Mouse (Mus musculus): ENCODE results near the gene Olfr1333. TPM values are rescaled to one million over a fixed set of nuclear protein-coding genes. Genes with fewer than 3 reads are reported as not detected.

The Olfr1333 gene
- polyA plus RNA-seq, 1 experiment from 2014 or later: not detected

Other genes starting within 250 kb of the Olfr1333 start
- 2.1 and 2.5 TPM in 2 replicates for gene Cfap57, start 215.5 kb downstream of the Olfr1333 start, polyA plus RNA-seq (2015; fragmentation: Nextera tagmentation; extraction: Ambion mirVana)
- 83.0 and 91.8 TPM in 2 replicates for gene Ebna1bp2, start 215.5 kb downstream of the Olfr1333 start, polyA plus RNA-seq (2015; fragmentation: Nextera tagmentation; extraction: Ambion mirVana)
- not detected in 2 replicates for gene Olfr62, start 177.3 kb downstream of the Olfr1333 start, polyA plus RNA-seq (2015; fragmentation: Nextera tagmentation; extraction: Ambion mirVana)
- gene Olfr1342, start 143.5 kb downstream of the Olfr1333 start, polyA plus RNA-seq (2015; fragmentation: Nextera tagmentation; extraction: Ambion mirVana): not detected in 2 replicates
- not detected in 2 replicates for gene Olfr1341, start 132.8 kb downstream of the Olfr1333 start, polyA plus RNA-seq (2015; fragmentation: Nextera tagmentation; extraction: Ambion mirVana)
- gene Olfr1340, start 116.1 kb downstream of the Olfr1333 start, polyA plus RNA-seq (2015; fragmentation: Nextera tagmentation; extraction: Ambion mirVana): not detected in 2 replicates
- not detected in 2 replicates for gene Olfr1339, start 104.1 kb downstream of the Olfr1333 start, polyA plus RNA-seq (2015; fragmentation: Nextera tagmentation; extraction: Ambion mirVana)
- gene Olfr1338, start 77.5 kb downstream of the Olfr1333 start, polyA plus RNA-seq (2015; fragmentation: Nextera tagmentation; extraction: Ambion mirVana): not detected in 2 replicates
- gene Olfr1337, start 53.7 kb downstream of the Olfr1333 start, polyA plus RNA-seq (2015; fragmentation: Nextera tagmentation; extraction: Ambion mirVana): not detected in 2 replicates
- gene Olfr1335, start 26.3 kb downstream of the Olfr1333 start, polyA plus RNA-seq (2015; fragmentation: Nextera tagmentation; extraction: Ambion mirVana): not detected in 2 replicates
- not detected in 2 replicates for gene Olfr1331, start 28.4 kb upstream of the Olfr1333 start, polyA plus RNA-seq (2015; fragmentation: Nextera tagmentation; extraction: Ambion mirVana)
- not detected in 2 replicates for gene Olfr1330, start 52.3 kb upstream of the Olfr1333 start, polyA plus RNA-seq (2015; fragmentation: Nextera tagmentation; extraction: Ambion mirVana)
- gene Olfr1329, start 81.2 kb upstream of the Olfr1333 start, polyA plus RNA-seq (2015; fragmentation: Nextera tagmentation; extraction: Ambion mirVana): not detected in 2 replicates
- not detected in 2 replicates for gene Olfr1328, start 102.3 kb upstream of the Olfr1333 start, polyA plus RNA-seq (2015; fragmentation: Nextera tagmentation; extraction: Ambion mirVana)
- 0.06 and 0.09 TPM in 2 replicates for gene Lao1, start 125.3 kb upstream of the Olfr1333 start, polyA plus RNA-seq (2015; fragmentation: Nextera tagmentation; extraction: Ambion mirVana)

Data from hindbrain, embryonic 16.5 days (tissue).